ENCODE assay signal across 9 mouse cellular contexts in genomic region chr2:65337378-65338140, GRCm38 (mm10). TPM values are rescaled to one million over a fixed set of nuclear protein-coding genes. Genes with fewer than 3 reads are reported as not detected.
DNase-seq lines count a peak whose midpoint lies in the region; ATAC-seq and TF ChIP-seq lines count a peak whose summit lies in the region.
"Had no signal": no experiment of that assay in that cellular context is flagged by ENCODE, and none has a peak within 500 bp of the region (broad histone marks: within the 10 kb centered on the region; RNA-seq: fewer than 3 reads in every experiment).

No protein-coding gene starts in this region.

- ATAC-seq in hindbrain, embryonic 13.5 days (ENCODE audit: low FRiP score), result peak; percentile 80

- H3K9ac ChIP-seq in ES-Bruce4 (ENCODE audit: low read depth, poor library complexity, severe bottlenecking), result no peak overlapping the region
- no peak overlapping the region for H3K9ac ChIP-seq in hindbrain, embryonic 13.5 days
- H3K9ac ChIP-seq: embryonic facial prominence, embryonic 12.5 days had no signal

- H3K27me3 ChIP-seq in ES-Bruce4 (ENCODE audit: control insufficient read depth, insufficient read depth, low read length, poor library complexity, severe bottlenecking), result no peaks in the 10 kb centered on the region
- H3K27me3 ChIP-seq in hindbrain, embryonic 13.5 days, result no peaks in the 10 kb centered on the region
- H3K27me3 ChIP-seq: embryonic facial prominence, embryonic 12.5 days had no signal

- no peaks in the 10 kb centered on the region for H3K36me3 ChIP-seq in ES-Bruce4 (ENCODE audit: control insufficient read depth, insufficient read depth, low read length, poor library complexity, severe bottlenecking)
- no peaks in the 10 kb centered on the region for H3K36me3 ChIP-seq in hindbrain, embryonic 13.5 days
- H3K36me3 ChIP-seq: embryonic facial prominence, embryonic 12.5 days had no signal

- H3K4me1 ChIP-seq in ES-Bruce4 (ENCODE audit: control insufficient read depth, insufficient read depth, low read length), result no peaks in the 10 kb centered on the region
- 0 out of 2 replicates have a peak, but pooled peaks cover 5% of the 10 kb centered on the region for H3K4me1 ChIP-seq in hindbrain, embryonic 13.5 days (replicated peaks)
- H3K4me1 ChIP-seq: embryonic facial prominence, embryonic 12.5 days had no signal

- H3K4me3 ChIP-seq in ES-Bruce4 (ENCODE audit: low read depth, low read length), result no peak overlapping the region
- no peak overlapping the region for H3K4me3 ChIP-seq in hindbrain, embryonic 13.5 days
- H3K4me3 ChIP-seq: embryonic facial prominence, embryonic 12.5 days had no signal

- DNase-seq in brain, adult 2 months (ENCODE audit: low read depth, low spot score), result peak; percentile 77
- peak; percentile 43 for DNase-seq in forelimb bud, embryonic 11.5 days (ENCODE audit: low read depth, low spot score)
- DNase-seq in layer of hippocampus, adult 9-10 months (ENCODE audit: low spot score), result peak; percentile 27
- peak; percentile 50 for DNase-seq in lung, postnatal 14 days
- DNase-seq in right cerebral cortex, postnatal 25 days, result peak; percentile 23
- DNase-seq in natural killer cell, adult 2 months (ENCODE audit: low spot score in 2 of 2), result no peak

- peak; percentile 54 for TF ChIP-seq CTCF in ES-Bruce4 (IDR thresholded peaks at IDR 0.05; ENCODE audit: low read depth, low read length)

- 22% methylated on average over 13 of the region's 14 CpGs for whole genome bisulfite sequencing in hindbrain, embryonic 13.5 days

- no peaks in the 10 kb centered on the region for H3K9me3 ChIP-seq in ES-Bruce4 (replicated peaks; ENCODE audit: control insufficient read depth, insufficient read depth, low read length, poor library complexity, severe bottlenecking)
- H3K9me3 ChIP-seq in hindbrain, embryonic 13.5 days, result no peaks in the 10 kb centered on the region
- H3K9me3 ChIP-seq: embryonic facial prominence, embryonic 12.5 days had no signal

- peak overlapping the region; percentile 31; the same call in 1 of the 2 replicates for H3K4me2 ChIP-seq in hindbrain, embryonic 13.5 days
- H3K4me2 ChIP-seq: embryonic facial prominence, embryonic 12.5 days had no signal

- no peak overlapping the region for H3K27ac ChIP-seq in ES-Bruce4 (ENCODE audit: insufficient read depth, low read length)
- H3K27ac ChIP-seq in hindbrain, embryonic 13.5 days, result peak overlapping the region; percentile 48; the same call in 1 of the 2 replicates
- H3K27ac ChIP-seq: embryonic facial prominence, embryonic 12.5 days had no signal

- no peak for TF ChIP-seq EP300 in ES-Bruce4 (IDR thresholded peaks at IDR 0.05; ENCODE audit: insufficient read depth, low read depth, low read length)

- TF ChIP-seq POLR2A in ES-Bruce4 (IDR thresholded peaks at IDR 0.05; ENCODE audit: insufficient read depth, low read length), result no peak

RNA-seq across cellular contexts. Expression of gene Slc38a11, which starts 26.3 kb away (rescaled TPM):
- polyA plus RNA-seq in ES-Bruce4 (2011; ENCODE audit: insufficient read depth, insufficient read length, low read depth, missing spikeins), result not detected in 2 replicates
- 1.3 and 1.5 TPM in 2 replicates for polyA plus RNA-seq in hindbrain, embryonic 13.5 days (2015; fragmentation: Nextera tagmentation; extraction: Ambion mirVana)

Comparison
In these comparisons a context has a peak if more than half of its experiments do, and no peak if none do; other contexts are left out.
1. DNase-seq: peak in brain, adult 2 months (single experiment), forelimb bud, embryonic 11.5 days (single experiment), layer of hippocampus, adult 9-10 months (single experiment), lung, postnatal 14 days (single experiment) and right cerebral cortex, postnatal 25 days (single experiment); none in natural killer cell, adult 2 months (0 of 2).